Mouse (Mus musculus) c-Kit-positive CD71-positive TER-119-negative erythroid progenitor cells, embryonic 14.5 days (primary cell): ENCODE results near the gene Rspo1.

Source experiments
- DNase-seq: peaks from one replicate; pipeline ENCODE4 v3.0.0-alpha.2; 2013; ENCODE audit warnings: low read depth

Gene Rspo1

DNA sequence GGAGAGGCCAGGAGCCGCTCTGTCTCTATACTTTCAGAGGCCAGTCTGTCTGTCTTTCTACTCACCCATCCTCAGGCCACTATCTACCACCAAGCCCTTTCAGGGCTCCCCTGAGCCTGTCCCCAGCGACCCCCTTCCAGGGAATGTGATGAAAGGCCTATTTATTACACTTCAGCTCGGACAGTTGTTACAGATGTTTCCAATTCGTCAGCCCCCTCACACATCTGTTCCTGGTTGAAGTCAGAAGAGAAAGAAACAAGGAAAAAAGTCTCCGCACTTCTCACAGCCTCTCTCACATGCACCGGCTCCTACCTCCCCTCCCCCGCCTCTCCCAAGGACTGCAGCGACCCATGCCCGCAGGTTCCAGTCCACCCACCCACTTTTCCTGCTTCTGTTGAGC lies 13.9 kb upstream of the Rspo1 start:
- no peak for DNase-seq

DNA sequence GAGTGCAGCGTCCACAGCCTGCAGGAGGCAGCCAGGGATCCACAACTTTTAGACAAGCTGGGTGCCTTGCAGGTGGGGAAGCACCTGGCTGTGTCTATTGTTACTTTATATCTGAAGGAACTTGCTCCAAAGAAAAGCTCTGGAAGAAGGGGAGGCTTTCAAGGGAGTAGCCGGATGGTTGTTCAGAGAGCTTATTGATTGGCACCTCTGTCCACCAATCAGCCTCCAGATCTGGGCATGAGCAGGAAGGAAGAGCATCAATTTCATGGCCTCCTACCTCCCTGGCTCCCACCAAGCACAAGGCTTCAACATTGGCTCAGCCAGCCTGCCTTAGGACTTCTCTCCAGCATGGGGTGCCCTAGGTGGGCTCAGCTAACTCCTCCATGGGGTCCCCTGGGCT lies 12.9 kb upstream of the Rspo1 start:
- no peak for DNase-seq

DNA sequence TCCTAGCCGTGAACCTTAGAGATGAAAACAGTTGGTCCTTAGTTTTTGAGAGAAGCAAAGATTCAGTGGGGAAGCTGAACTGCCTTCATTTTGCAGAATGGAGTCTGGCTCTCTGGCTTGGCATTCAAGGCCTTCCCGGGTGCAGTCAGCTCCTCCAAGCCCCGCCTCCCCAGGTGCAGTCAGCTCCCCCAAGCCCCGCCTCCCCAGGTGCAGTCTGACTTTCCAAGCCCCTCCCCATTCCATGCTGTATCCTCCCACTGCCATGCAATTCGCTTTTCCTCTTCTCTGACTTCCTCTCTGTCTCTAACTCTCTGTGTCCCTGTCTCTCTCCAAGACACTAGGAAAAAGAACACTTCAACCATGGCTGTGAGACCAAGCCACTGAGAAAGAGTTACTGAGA lies 8.0 kb upstream of the Rspo1 start:
- DNase-seq, result no peak

DNA sequence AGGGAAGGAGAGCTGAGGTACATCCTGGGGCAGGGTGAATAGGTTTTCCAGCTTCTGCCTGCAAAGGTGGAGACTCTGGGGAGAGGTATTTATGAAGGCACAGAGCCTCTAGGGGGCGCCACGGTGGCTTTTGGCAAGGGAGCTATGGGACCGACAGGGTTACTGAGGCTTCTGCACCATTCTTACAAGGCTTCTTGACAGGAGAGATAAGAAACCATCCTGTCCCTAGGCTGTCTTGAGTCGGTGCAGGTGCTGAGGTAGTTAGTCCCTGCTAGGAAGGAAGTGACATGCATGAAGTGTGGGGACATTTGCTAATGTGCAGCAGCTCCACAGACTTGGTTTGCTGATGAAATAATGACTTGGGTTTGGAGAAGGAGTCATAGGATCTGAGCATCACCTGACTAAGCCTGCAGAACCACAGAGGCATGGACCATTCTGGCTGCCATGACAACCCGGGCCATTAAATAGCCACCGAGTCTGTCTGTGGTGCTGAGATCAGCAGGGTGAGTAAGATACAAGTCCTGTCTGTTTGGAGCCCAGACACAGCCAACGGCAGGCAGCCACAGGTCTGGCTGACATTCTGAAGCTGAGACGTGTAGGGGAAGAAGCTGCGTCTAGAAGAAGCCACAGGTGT lies 2.2 kb upstream of the Rspo1 start:
- peak; percentile 28 for DNase-seq

DNA sequence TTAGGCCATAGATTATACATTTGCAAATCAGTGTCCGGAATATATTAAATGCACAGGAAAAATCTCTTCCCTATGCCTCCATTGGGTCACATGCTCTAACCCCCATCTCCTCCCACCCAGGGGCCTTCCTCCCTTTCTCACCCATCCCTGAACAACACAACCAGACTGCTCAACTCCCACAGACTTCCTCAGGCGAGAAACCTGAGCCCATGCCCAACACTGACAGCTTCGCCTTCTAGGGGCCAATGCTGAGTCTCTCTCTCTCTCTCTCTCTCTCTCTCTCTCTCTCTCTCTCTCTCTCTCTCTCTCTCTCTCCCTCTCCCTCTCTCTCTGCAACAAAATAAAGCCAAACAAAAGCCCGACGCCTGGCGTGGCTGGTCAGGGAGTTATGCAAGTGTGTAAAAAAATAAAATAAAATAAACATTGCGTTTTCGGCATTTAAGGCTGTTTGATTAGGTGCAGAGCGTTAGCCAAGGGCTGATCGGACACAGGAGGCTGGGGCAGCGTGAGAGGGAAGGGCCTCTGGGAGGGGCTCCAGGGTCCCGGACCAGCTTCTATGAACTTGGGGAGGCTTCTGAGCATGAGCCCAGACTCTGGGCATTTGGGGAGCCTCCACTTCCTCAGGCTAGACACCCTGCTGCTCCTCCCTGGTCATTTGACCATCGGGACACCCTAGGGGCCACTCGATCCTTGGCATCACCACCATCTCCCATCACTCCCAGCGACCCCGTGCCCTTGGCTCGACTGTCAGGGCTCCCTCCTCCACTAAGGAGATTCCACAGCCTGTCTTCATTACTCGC lies 1.2 kb upstream of the Rspo1 start:
- DNase-seq, result no peak

DNA sequence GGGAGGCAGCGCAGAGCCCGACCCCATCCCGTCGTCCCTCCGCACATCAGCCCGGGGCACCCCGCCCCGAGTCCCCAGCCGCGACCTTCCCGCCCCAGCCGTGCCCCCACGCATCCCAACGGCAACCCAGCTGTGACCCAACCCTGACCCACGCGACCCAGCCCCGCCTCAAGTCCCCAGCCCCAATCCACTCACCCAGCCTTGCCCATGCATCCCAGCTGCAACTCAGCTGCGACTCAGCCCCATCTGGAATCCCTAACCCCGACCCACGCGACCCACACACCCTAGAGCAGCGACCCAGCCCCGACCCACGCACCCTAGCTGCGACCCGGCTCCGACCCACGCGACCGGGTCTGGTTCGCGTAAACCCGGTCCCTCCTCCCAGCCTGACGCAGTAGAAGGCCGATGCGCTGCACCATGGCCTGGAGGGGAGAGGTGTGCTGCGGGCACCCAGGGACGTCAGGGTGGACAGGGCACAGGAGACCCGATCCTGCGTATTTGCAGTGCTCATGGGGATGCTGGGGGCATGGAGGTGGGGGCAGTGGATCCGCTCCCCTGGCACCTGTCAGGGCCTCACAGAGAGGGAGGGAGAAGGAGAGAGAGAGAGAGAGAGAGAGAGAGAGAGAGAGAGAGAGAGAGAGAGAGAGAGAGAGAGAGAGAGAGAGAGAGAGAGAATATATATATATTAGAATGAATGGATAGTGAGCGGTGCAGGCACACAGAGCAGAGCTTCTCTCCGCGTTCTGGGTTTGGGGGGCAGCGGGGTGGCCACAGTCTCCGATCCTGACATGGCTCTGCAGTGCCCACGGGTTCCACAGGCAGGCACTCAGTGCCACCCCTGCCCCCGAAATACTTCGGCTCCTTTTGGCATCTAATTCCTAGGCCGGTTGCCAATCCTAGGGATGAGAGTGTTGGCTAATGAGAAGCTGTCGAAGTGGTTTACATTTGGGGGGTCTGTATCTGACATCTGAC lies 795 bp downstream of the Rspo1 start:
- DNase-seq, result no peak

DNA sequence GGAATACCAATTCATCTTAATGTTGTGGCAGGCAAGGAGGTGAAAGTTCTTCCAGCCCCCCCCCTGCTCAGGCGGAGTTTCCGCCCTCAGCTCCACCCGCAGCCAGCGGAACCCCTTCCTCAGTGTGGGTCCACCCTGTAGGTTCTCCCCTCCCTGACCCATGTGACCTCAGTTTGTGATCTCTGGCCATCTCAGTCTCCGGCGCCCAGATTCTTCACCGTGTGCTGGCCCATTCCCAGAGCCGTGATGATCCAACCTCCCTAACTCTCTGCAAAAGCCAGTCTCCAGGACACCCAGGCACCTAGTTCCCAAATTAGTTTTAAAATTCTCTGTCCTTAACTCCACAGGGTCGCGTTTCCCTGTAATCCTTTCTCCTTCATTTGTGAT lies 1.5 kb downstream of the Rspo1 start:
- DNase-seq, result no peak

DNA sequence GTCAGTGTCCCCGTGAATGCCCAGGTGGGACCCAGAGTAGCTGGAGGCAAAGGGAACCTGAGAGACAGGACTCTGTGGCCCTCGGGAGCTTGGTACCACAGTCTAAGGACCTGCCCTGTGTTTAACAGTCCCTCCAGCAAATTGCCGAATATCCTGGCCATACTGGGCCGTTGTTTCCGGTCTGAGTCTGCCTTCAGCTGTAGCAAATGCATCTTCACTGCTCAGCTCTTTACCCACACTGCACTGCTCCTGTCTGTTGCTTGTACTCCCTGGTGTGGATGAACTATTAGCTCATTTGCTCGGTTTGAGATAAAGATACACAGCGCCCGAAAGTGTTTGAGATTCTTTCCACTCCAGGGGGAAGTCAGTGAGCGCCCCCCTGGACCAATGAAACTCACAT lies 2.2 kb downstream of the Rspo1 start:
- DNase-seq, result no peak

DNA sequence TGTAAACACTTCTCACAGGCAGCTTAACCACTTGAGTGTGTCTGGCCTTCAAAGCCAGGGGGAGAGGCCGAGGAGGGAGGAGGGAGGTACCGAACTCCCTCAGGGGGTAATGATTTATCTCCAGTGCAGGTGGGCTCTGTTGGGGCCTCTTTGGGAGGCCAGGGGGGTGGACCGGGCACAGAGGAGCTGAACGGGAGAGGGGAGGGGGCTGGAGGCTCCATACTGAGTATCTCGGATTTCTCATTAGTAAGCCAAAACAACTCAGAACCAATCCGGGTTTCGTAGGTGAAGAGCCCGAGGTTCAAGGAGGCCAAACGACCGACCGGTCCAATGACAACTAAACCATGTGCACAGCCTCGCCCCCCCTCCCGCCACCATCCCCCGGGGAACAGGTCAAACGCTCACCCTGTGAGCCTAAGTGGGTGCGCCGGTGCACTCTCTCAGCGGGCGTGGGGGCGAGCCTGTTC lies 3.6 kb downstream of the Rspo1 start:
- no peak for DNase-seq

DNA sequence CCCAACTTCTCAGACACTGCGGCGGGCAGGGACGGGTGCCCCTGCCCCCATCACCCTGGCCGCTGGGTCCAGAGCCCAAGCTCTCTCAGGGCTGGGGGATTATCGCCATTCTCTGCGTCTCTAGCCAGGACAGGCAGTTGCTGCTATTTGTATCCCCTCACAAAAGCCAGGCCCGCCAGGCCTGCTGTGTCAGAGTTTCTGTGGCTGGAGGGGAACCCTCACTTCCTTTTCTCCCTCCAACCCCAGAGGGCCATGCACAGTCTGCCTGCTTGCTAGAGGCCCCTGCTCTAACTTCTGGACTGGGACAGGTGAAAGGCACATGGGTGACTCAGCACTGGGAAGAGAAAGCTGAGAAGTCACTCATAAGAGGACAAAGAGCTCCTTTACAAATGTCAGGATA lies 4.1 kb downstream of the Rspo1 start:
- DNase-seq, result no peak

DNA sequence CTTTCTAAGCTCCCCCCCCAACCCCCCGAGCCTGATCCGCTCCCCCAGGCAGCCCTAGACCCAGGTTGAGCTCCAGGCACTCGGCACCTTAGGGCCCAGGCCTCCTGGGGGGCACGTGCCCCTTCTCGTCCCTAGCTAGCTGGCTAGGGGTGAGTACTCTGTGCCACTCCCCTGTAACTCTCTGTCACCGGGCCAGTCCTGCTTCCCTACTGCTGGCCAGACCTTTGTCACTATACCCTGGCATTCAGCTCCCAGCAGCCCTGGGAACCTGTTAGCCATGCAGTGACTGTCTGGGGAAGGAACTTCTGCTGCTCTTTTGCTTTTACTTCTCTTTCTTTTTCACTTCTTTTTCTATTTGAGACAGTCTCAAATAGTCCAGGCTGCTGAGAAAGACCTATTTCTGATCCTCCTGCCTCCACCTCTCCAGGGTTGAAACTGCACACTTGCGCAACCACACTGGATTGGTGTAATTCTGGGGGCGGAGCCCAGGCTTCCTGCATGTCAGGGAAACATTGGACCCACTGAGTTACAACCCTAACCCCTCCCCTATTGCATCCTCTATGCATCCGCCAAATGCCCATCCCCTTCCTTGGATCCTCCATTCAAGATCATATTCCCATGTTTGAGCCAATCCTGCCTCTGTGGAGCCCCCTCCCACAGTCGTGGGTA lies 11.4 kb downstream of the Rspo1 start:
- no peak for DNase-seq

DNA sequence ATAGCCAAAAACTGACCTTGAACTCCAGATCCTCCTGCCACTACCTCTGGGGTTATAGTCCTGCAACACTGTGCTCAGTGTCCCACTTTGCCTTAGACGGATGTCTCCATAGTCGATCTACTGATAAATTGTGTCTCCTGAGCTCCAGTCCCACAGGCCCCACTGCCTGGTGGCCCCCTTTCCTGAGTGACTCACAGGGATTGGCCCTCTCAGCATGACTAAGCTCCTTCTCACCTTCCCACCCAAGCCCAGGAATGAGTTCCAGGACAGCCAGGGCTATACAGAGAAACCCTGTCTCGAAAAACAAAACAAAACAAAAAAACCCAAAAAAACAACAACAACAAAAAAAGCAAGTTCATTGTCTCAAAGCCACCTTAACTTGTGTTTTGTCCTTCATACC lies 13.3 kb downstream of the Rspo1 start:
- no peak for DNase-seq

DNA sequence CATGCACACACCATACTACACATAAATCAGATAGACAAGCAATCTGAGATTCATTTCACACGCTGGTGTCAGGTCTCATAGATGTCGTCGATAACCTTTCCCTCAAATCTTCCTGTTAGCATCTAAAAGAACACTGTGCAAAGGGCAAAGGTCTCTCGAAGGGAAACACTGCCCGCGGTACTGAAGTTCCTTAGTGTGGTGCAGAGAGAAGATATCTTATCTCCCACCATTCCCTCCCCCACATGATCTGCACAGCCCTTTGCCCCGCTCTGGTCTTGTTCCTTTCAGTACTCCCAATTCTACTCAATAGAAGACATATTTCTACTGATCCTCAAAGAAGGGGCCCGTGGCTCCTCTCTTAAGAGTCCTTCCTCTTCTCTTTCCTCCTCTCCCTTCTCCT lies 16.7 kb downstream of the Rspo1 start:
- DNase-seq, result no peak

DNA sequence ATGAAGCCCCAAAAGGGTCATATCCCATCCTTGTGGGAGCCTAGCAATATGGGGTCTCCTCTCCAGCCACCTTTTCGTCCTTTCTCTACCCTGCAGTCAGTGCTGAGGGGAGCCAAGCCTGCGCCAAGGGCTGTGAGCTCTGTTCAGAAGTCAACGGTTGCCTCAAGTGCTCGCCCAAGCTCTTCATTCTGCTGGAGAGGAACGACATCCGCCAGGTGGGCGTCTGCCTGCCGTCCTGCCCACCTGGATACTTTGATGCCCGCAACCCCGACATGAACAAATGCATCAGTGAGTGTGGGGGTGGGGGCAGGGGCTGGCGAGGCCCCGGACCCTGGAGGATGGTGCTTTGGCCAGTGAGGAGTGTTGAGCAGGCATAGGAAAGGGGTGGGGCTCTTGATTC lies 18.7 kb downstream of the Rspo1 start:
- DNase-seq, result no peak

DNA sequence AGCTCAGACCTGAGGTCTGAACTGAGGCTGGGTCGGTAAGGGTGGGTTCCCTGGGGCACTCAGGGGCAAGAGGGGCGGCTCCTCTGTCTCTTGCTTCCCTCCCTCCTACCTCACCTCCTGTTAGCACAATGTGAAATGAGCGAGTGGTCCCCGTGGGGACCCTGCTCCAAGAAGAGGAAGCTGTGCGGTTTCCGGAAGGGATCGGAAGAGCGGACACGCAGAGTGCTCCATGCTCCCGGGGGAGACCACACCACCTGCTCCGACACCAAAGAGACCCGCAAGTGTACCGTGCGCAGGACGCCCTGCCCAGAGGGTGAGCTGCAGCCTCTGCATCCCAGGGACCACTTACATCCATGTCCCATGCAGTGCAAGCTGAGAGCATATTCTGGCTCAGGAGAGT lies 21.2 kb downstream of the Rspo1 start:
- DNase-seq, result no peak

DNA sequence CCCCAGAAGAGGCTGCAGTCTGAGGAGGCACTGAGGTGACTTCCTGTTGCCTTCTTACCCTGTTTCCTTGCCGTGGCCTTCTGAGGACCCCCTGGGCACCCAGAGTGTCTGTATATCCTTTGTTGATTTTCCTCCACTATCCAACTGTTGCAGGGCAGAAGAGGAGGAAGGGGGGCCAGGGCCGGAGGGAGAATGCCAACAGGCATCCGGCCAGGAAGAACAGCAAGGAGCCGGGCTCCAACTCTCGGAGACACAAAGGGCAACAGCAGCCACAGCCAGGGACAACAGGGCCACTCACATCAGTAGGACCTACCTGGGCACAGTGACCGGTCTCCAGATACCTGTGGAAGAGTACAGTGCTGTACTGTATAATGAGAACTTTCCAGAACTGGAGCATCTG lies 22.0 kb downstream of the Rspo1 start:
- DNase-seq, result no peak

DNA sequence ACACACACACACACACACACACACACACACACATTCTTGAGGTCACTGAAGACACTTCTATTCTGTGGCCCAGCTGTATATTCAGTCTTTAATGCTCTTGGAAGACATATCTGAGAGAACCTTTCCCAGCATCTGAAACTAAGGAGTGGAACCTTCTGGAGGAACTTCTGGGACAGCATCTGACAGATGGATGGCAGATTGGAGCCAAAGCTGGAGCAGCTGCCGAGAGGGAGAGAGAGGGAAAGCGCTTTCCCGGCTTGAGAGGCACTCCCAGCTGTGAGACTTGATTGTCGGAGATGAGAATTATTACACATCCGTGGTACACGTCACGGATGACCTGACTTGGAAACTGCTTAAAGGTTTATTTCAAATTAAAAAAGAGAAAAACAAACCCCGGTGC lies 22.5 kb downstream of the Rspo1 start:
- no peak for DNase-seq

DNA sequence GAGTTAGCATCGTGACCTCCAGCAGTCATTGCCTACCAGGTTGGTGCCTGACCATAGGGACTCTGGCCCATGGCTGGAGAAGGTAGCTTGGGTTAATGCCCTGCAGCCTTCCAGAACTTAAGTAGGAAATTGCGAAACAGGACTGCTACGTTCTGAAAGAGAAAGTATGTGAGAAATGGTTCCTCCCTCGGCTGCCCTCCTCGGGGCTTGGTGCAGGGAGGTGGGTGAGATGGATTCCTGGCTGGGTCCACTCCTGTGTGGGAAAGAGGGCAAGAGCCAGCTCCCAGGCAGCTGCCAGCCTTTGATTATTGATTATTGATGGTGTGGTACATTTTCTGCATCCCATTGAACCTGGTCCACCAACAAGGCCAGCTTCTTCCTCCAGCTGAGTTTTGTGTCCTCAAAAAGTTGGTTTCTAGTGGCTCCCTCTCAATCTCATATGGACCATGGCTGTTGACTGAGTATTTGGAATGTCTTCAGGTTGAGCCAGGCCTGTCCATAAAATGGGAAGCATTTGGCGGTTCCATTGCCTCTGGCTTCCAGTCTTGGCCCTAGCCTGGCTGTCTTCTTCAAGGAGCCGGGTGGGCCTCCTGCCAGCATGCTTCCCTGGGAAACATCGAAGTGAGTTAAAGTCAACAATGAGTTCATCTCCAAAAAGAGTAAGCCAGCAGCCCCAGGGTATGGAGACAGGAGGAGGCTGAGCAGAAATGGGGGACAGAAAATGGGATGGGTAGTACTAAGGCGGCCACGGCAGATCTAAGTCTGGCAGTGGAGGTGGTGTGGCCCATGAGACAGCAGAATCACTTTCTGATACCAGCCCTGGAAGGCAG lies 29.8 kb downstream of the Rspo1 start, which contains the start of gene Gnl2:
Gene Gnl2 (plus strand): TSS at position 780 of the 830 bp plus-strand sequence.
- DNase-seq, result no peak

DNA sequence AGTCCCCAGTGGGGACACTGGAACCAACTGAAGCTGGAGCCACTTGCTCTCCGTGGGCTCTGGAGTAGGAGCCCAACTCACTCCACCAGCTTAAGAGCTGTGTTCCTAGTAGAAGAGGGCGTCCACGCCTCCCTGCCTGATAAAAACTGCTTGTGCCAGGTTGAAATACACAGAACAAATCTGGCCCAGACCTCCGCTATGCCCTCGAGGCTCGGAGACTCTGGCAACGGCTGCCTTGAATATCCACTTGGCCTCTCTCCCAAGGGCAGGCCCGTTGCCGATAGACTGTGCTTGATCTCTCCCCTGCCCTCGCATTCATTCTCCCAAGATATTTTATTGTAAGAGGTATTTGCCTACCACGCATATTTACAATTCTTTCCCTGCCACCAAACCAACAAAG lies 31.2 kb downstream of the Rspo1 start:
- DNase-seq, result no peak

DNA sequence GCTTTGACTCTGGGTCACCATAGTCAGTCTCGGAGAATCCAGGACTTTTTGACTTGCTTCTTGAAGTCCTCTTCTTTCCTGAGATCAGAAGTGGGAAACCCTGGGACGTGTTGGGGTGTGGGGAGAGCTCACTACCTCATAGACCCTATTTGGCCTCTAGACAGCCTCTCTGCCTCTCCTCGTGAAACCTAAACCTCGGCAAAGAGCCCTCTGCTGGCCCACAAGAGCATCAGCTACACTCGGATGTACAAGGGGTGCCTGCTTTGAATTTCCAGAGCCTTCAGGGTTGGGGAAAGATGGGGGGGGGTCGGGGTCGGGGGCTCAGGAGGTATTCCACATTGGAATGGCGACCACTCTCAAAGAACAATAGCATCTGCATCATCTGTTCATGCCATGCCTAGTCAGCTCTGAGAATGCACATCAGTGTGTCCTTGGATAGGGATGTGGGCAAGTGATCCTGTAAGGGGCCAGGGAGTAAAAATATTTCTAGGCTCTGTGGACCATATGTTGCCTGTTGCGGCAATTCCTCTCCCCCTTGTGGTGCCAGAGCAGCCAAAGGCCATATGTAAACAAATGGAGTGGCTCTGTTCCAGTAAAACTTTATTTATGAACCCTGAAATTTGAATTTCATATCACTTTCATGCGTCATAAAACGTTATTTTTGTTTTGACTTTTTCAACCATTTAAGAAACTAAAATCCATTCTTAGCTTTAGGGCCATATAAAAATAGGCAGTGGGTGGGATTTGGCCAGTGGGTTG lies 34.7 kb downstream of the Rspo1 start:
- no peak for DNase-seq
